Comparison of ENCODE assay signal across 8 mouse cellular contexts in the genomic region with DNA sequence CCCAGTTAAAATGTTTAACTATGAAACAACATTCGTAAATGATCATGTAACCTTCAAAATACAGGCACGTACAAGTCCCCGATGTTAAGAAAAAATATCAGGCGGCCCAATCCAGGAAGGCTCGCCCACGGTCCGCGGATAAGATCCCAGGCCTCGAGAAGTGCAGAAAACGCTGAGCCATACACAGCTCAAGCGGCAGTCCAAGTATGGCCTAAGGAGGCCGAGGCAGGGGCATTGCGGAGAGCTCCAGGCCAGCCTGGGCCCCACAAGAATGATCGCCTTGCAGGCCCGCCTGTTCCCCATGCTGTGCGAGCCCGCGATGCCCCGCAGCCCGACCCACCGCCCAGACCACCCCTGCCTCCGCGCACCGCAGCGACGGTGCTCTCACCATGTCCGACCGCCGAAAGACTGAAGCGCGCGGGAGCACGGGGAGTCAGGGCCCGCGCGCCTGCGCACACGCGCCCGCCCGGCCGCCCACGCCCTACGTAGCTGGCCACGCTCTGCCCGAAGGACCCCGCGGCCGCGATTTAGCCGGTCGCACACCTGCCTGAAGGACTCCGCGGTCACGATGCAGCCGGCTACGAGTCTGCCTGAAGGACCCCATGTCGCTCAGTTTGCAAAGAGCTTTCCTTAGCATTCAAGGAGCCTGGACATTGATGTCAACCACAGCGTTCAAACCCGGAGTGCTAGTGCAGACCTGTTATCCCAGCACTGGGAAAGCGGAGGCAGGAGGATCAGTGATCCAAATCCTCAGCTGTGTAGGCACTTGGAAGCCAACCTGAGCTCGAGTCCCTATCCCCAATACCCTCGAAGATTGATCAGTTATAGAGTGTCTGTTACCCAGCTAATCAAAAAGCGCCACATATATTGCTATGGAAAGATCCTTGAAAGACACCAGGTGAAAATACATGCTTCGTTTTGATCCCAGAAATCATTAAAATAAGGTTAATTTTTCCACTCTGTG. TPM values are rescaled to one million over a fixed set of nuclear protein-coding genes. Genes with fewer than 3 reads are reported as not detected.
A peak's percentile ranks its signal among the peaks of the same experiment; 100 is the strongest.
DNase-seq lines count a peak whose midpoint lies in the region; ATAC-seq and TF ChIP-seq lines count a peak whose summit lies in the region.

Gene Rabggtb, minus strand, starts transcription at position 464 of the 964 bp plus-strand sequence.

- peak; percentile 96 for TF ChIP-seq POLR2A in cortical plate, adult 2 months (IDR thresholded peaks at IDR 0.05; ENCODE audit: extremely low read depth, insufficient read depth, low read length)

- TF ChIP-seq CTCF in cortical plate, adult 2 months (IDR thresholded peaks at IDR 0.05; ENCODE audit: extremely low read depth, insufficient read depth, low read length): no peak

- ATAC-seq in activated CD4-positive, CD25-positive, alpha-beta regulatory T cell, adult 4 months: peak; percentile 93
- peak; percentile 80 for ATAC-seq in megakaryocyte progenitor cell, adult 5-6 weeks (replicated peaks; ENCODE audit: poor library complexity)

- H3K27ac ChIP-seq in cortical plate, adult 2 months (ENCODE audit: insufficient read depth, low read length): peak within 1 kb of the TSS; percentile 92

- peak within 1 kb of the TSS; percentile 51 for H3K4me3 ChIP-seq in cortical plate, adult 2 months (ENCODE audit: insufficient read depth, low read length)

- peak; percentile 95 for DNase-seq in gastrocnemius, postnatal 10 days
- peak; percentile 97 for DNase-seq in induced T-regulatory cell, adult 2 months (ENCODE audit: low read depth)
- DNase-seq in left cerebral cortex, adult 9 months (ENCODE audit: low spot score in 2 of 2): peak; percentile 88 to 95
- peak; percentile 95 for DNase-seq in right cerebral cortex, postnatal 14 days
- peak; percentile 90 to 94 for DNase-seq in urinary bladder, postnatal 36 days (ENCODE audit: low spot score in 2 of 2)

- peaks cover 10% of the 10 kb centered on the region for H3K4me1 ChIP-seq in cortical plate, adult 2 months (ENCODE audit: control insufficient read depth, insufficient read depth, low read length)

RNA-seq across cellular contexts. Expression of gene Rabggtb, which starts in this region (rescaled TPM):
- polyA plus RNA-seq in activated CD4-positive, CD25-positive, alpha-beta regulatory T cell, adult 4 months (2017; shearing (Covaris generic)): 10 to 100 TPM; 37.5 to 45.8 TPM
- 64.9 and 65.0 TPM in 2 replicates for polyA plus RNA-seq in cortical plate, adult 2 months (2012; rRNA removed)
- 10 to 100 TPM; 67.0 to 72.3 TPM for total RNA-seq in gastrocnemius, postnatal 10 days (2021)
- total RNA-seq in megakaryocyte progenitor cell, adult 5-6 weeks (2015): 121 and 132 TPM in 2 replicates
- 129 and 171 TPM in 2 replicates for total RNA-seq in megakaryocyte progenitor cell, adult 5-6 weeks (2017)

Comparison
In these comparisons a context has a peak if more than half of its experiments do, and no peak if none do; other contexts are left out.
1. Peak in every context shown above with its lines: DNase-seq, ATAC-seq, H3K4me3 ChIP-seq and H3K27ac ChIP-seq.